Mouse (Mus musculus) myocyte (in vitro differentiated cells): Measurements from ENCODE around the gene Cacna1a.

Experiments
- POLR2A ChIP-seq: IDR thresholded peaks from one replicate; pipeline ENCODE4 v1.6.1; 2011; ENCODE audit warnings: low read depth, mild to moderate bottlenecking, control low read depth, moderate library complexity; ENCODE audit not compliant: insufficient read length
- POLR2AphosphoS2 ChIP-seq: IDR thresholded peaks from one replicate; pipeline ENCODE4 v1.6.1; 2011; ENCODE audit warnings: low read depth, control low read depth; ENCODE audit not compliant: insufficient read length
- REST ChIP-seq: IDR thresholded peaks from one replicate; pipeline ENCODE4 v1.6.1; 2011; ENCODE audit warnings: mild to moderate bottlenecking, control low read depth, moderate library complexity; ENCODE audit not compliant: insufficient read depth, insufficient read length

GRCm38 (mm10) chr8:84657203-84657602 is 269.0 kb downstream of the Cacna1a start:
- TF ChIP-seq POLR2A (no peak), POLR2AphosphoS2 (no peak), REST (no peak)
